Mouse (Mus musculus): ENCODE results near the gene F10. TPM values are rescaled to one million over a fixed set of nuclear protein-coding genes. Genes with fewer than 3 reads are reported as not detected.

Gene F10
- polyA plus RNA-seq, 1 experiment from 2014 or later, result 1.4 TPM

Other genes with a start within 250 kb of the F10 start
- gene Mcf2l, start 163.5 kb upstream of the F10 start, polyA plus RNA-seq (2015; fragmentation: Nextera tagmentation; extraction: Ambion mirVana), result 6.9 and 7.1 TPM in 2 replicates
- 0.46 TPM in 1 of 2 replicates, not detected in the other for gene F7, start 11.3 kb upstream of the F10 start, polyA plus RNA-seq (2015; fragmentation: Nextera tagmentation; extraction: Ambion mirVana)
- gene Proz, start 23.6 kb downstream of the F10 start, polyA plus RNA-seq (2015; fragmentation: Nextera tagmentation; extraction: Ambion mirVana), result 0.32 and 1.4 TPM in 2 replicates
- gene Pcid2, start 68.2 kb downstream of the F10 start, polyA plus RNA-seq (2015; fragmentation: Nextera tagmentation; extraction: Ambion mirVana), result 24.2 and 25.7 TPM in 2 replicates
- gene Cul4a, start 68.3 kb downstream of the F10 start, polyA plus RNA-seq (2015; fragmentation: Nextera tagmentation; extraction: Ambion mirVana), result 99.5 and 102 TPM in 2 replicates
- gene Lamp1, start 121.9 kb downstream of the F10 start, polyA plus RNA-seq (2015; fragmentation: Nextera tagmentation; extraction: Ambion mirVana), result 305 and 332 TPM in 2 replicates
- 17.1 and 19.9 TPM in 2 replicates for gene Grtp1, start 163.3 kb downstream of the F10 start, polyA plus RNA-seq (2015; fragmentation: Nextera tagmentation; extraction: Ambion mirVana)
- 170 and 207 TPM in 2 replicates for gene Adprhl1, start 216.9 kb downstream of the F10 start, polyA plus RNA-seq (2015; fragmentation: Nextera tagmentation; extraction: Ambion mirVana)

Measured in heart, embryonic 13.5 days (tissue).